Mouse (Mus musculus): ENCODE measurements around the gene Gdpd1. TPM values are rescaled to one million over a fixed set of nuclear protein-coding genes. Genes with fewer than 3 reads are reported as not detected.

The Gdpd1 gene
- polyA plus RNA-seq, 1 experiment from 2014 or later: 25.0 TPM

DNA sequence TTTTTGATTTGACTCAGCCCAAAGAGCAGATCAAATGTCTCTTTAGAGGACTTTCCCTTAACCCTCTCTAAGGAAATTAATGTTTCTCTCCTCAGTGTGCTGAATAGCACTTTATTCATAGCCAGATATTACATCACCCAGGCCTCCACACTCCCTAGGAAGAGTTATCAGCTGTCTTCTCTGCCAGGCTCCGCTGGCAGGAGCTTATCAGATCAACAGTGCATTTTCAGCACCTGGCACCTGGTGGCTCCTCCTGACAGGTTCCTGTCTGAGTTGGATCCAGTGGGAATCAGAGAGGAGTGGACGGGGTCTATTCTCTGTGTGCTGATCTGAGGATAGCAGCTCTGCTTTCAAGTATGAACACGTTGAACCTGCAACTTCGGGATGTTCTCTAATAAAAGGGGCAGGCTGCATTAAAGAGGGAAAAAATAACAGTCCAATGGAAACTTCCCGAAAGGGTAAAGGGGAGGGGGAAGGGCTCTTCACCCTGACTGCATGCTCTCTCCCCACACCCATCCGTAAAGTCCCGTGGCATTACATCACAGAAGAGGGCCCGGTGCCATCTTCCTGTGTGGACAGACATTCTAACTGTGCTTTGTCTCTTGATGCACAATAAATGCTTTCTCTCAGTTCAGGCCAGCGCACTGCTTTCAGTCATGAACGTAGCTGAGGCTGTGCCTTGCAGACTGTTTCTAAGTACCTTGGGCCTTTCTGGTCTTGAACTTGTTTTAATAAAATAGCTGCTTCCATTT, 71.6 kb downstream of the Gdpd1 start:
- no peaks in the 10 kb centered on the region for H3K9me3 ChIP-seq (ENCODE audit: control insufficient read depth, low read depth, low read length)
- H3K9ac ChIP-seq (replicated peaks; ENCODE audit: low read depth, low read length): no peak overlapping the region
- no peak for ATAC-seq (ENCODE audit: insufficient number of reproducible peaks, insufficient read depth, low FRiP score, low read depth)
- H3K4me1 ChIP-seq (ENCODE audit: control insufficient read depth, insufficient read depth, low read length): no peaks in the 10 kb centered on the region
- H3K4me3 ChIP-seq (ENCODE audit: low read depth, low read length): no peak overlapping the region
- H3K27ac ChIP-seq (ENCODE audit: low read length): no peak overlapping the region
- no peak overlapping the region for H3K4me2 ChIP-seq (replicated peaks; ENCODE audit: low read depth, low read length)
- no peaks in the 10 kb centered on the region for H3K36me3 ChIP-seq (ENCODE audit: control insufficient read depth, insufficient read depth, low read length)
- WGBS: 76% methylated on average over 10 of the region's 10 CpGs
- H3K27me3 ChIP-seq (ENCODE audit: control insufficient read depth, insufficient read depth, low read length): no peaks in the 10 kb centered on the region

DNA sequence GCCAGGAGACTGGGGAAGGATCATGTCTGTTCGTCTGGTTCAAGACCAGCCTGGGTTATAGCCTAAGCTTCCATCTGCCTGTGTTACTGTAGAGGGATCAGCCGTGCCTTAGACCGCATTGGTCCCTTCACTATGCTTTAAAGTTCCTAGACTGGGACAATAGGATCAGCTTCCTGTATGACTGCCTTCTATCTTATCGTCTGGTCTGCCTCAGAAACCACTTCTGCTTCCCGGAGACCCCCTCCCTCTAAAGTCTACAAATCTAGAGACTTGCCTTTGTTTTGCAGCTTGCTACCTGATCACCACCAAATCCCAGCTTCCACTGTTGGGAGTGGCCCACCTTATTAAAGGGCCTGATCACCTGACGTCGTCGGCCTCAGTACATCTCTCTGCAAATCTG, 72.6 kb downstream of the Gdpd1 start:
- H3K36me3 ChIP-seq (ENCODE audit: control insufficient read depth, insufficient read depth, low read length): no peaks in the 10 kb centered on the region
- H3K4me3 ChIP-seq (ENCODE audit: low read depth, low read length): no peak overlapping the region
- no peak for ATAC-seq (ENCODE audit: insufficient number of reproducible peaks, insufficient read depth, low FRiP score, low read depth)
- H3K27me3 ChIP-seq (ENCODE audit: control insufficient read depth, insufficient read depth, low read length): no peaks in the 10 kb centered on the region
- no peaks in the 10 kb centered on the region for H3K4me1 ChIP-seq (ENCODE audit: control insufficient read depth, insufficient read depth, low read length)
- 78% methylated on average over 8 of the region's 8 CpGs for WGBS
- H3K9ac ChIP-seq (replicated peaks; ENCODE audit: low read depth, low read length): no peak overlapping the region
- H3K9me3 ChIP-seq (ENCODE audit: control insufficient read depth, low read depth, low read length): no peaks in the 10 kb centered on the region
- no peak overlapping the region for H3K4me2 ChIP-seq (replicated peaks; ENCODE audit: low read depth, low read length)
- H3K27ac ChIP-seq (ENCODE audit: low read length): no peak overlapping the region

DNA sequence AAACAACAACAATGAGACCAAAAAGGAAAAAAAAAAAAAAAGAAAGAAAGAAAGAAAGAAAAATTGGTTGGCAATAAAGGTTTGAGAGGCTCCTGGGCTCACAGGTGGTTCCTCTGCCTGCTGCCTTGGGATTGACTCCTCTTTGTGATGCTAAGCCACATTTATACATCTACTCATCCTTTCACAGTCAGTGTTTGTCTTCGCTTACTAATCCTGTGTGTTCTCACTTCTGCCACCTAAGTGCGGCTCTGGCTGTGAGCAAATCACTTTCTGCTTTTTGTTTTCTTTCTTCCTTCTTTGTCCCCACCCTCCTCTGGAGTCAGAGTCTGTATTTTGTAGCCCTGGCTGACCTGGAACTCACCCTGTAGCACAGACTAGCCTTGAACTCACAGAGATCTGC, 77.6 kb downstream of the Gdpd1 start:
- no peak overlapping the region; the same call in 1 of the 2 replicates for H3K9ac ChIP-seq (replicated peaks; ENCODE audit: low read depth, low read length)
- H3K27me3 ChIP-seq (ENCODE audit: control insufficient read depth, insufficient read depth, low read length): no peaks in the 10 kb centered on the region
- H3K4me3 ChIP-seq (ENCODE audit: low read depth, low read length): no peak overlapping the region
- ATAC-seq (ENCODE audit: insufficient number of reproducible peaks, insufficient read depth, low FRiP score, low read depth): no peak
- no peak overlapping the region for H3K27ac ChIP-seq (ENCODE audit: low read length)
- no peaks in the 10 kb centered on the region for H3K36me3 ChIP-seq (ENCODE audit: control insufficient read depth, insufficient read depth, low read length)
- WGBS: 46% methylated on average over 2 of the region's 2 CpGs
- H3K4me1 ChIP-seq (ENCODE audit: control insufficient read depth, insufficient read depth, low read length): peaks cover 14% of the 10 kb centered on the region; the same call in 1 of the 2 replicates
- H3K9me3 ChIP-seq (ENCODE audit: control insufficient read depth, low read depth, low read length): no peaks in the 10 kb centered on the region
- H3K4me2 ChIP-seq (replicated peaks; ENCODE audit: low read depth, low read length): no peak overlapping the region

DNA sequence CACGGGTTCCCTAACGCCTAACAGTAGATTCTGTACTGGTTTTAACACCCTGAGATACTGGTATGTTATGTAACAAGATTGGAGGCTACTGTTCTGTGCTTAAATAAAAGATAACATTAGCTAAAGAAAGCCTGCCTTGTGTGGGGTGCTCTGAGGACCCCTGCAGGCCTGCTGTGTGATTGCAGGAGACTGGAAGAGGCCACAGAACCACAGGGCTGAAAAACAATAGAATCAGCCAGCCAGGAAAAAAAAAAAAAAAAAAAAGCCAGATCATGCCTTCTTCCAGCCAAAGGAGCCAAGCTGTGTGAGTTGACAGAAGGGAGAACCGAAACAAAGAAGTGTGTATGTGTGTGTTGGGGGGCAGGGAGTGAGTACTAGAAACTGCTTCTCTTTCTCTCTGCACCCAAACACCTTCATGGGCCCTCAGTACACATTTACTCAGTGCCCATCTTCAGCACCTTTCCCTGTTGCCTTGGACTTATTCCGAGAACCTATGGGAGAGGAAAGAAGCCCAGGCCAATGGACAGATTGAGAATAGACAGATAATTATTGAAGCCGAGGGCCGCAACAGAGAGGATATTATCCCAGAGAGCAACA, 78.1 kb downstream of the Gdpd1 start:
- Histone ChIP-seq H3K9ac (replicated peaks; ENCODE audit: low read depth, low read length) (no peak overlapping the region; the same call in 1 of the 2 replicates), H3K4me2 (replicated peaks; ENCODE audit: low read depth, low read length) (no peak overlapping the region), H3K27me3 (ENCODE audit: control insufficient read depth, insufficient read depth, low read length) (no peaks in the 10 kb centered on the region), H3K4me1 (ENCODE audit: control insufficient read depth, insufficient read depth, low read length) (peaks cover 14% of the 10 kb centered on the region; the same call in 1 of the 2 replicates), H3K4me3 (ENCODE audit: low read depth, low read length) (no peak overlapping the region), H3K9me3 (ENCODE audit: control insufficient read depth, low read depth, low read length) (no peaks in the 10 kb centered on the region), H3K36me3 (ENCODE audit: control insufficient read depth, insufficient read depth, low read length) (no peaks in the 10 kb centered on the region), H3K27ac (ENCODE audit: low read length) (no peak overlapping the region)
- WGBS: 43% methylated on average over 6 of the region's 6 CpGs
- ATAC-seq (ENCODE audit: insufficient number of reproducible peaks, insufficient read depth, low FRiP score, low read depth): no peak

DNA sequence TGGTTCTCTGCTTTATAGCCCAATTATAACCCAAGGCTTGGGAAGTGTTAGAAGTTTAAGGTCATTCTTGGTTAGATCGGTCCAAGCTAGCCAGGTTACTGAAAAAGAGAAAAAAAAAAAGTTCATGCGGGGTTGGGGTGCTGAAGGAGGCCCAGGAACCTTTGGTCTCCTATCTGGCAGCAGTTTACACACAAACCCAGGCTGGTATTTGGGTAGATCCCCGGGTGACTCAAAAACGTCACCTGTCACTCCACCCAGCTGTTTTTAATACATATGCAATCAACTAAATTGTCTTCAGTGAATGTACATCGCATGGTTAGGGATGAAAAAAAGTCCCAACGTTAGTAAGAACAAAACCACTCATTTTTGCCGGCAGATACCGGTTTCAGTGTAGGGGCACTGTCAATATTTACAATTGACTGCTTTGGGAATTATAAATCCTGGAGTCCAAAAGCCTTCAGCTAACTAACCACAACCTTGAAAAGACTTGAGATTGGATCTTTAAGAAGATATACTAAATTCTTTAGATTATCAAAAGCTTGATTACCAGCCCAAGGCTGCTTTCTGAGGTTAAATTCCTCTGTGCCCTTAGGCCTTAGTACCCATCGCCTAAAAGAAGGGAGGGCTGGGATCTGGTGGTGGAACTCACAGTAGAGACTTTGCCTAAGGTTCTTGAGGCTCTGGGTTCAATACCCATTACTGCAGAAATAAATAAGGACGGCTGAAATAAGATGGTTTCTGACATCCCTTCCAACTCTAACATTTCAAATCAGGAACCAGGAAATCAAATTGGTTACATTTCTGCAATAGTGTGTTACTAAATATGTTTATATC, 78.9 kb downstream of the Gdpd1 start:
- no peak overlapping the region for H3K9ac ChIP-seq (replicated peaks; ENCODE audit: low read depth, low read length)
- H3K9me3 ChIP-seq (ENCODE audit: control insufficient read depth, low read depth, low read length): no peaks in the 10 kb centered on the region
- H3K27ac ChIP-seq (ENCODE audit: low read length): no peak overlapping the region; the same call in 1 of the 2 replicates
- H3K36me3 ChIP-seq (ENCODE audit: control insufficient read depth, insufficient read depth, low read length): no peaks in the 10 kb centered on the region
- no peaks in the 10 kb centered on the region for H3K27me3 ChIP-seq (ENCODE audit: control insufficient read depth, insufficient read depth, low read length)
- no peak overlapping the region for H3K4me2 ChIP-seq (replicated peaks; ENCODE audit: low read depth, low read length)
- H3K4me3 ChIP-seq (ENCODE audit: low read depth, low read length): no peak overlapping the region
- H3K4me1 ChIP-seq (ENCODE audit: control insufficient read depth, insufficient read depth, low read length): peaks cover 14% of the 10 kb centered on the region; the same call in 1 of the 2 replicates
- WGBS: 37% methylated on average over 10 of the region's 10 CpGs
- no peak for ATAC-seq (ENCODE audit: insufficient number of reproducible peaks, insufficient read depth, low FRiP score, low read depth)

DNA sequence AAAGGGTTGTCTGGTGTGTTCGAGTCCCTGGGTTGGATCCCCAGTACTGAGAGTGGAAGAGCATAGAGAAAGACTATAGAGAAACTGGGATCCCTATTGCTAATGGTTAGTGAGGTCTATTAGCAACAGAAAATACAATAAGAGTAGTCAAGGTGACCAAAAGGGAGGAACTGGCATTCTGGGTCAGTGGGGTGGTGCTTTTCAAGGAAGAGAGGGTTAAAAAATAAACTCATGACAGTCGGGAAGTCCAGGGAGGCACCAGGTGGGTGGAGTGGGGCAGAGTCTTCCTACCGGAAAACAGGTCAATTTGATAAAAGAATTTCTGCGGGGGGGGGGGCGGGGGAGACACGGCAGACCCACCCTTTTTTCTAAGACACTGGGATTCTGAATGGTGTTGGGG, 79.5 kb downstream of the Gdpd1 start:
- Histone ChIP-seq H3K4me2 (replicated peaks; ENCODE audit: low read depth, low read length) (peak overlapping the region; percentile 89), H3K27ac (ENCODE audit: low read length) (peak overlapping the region; percentile 58; the same call in 1 of the 2 replicates), H3K4me1 (ENCODE audit: control insufficient read depth, insufficient read depth, low read length) (peaks cover 14% of the 10 kb centered on the region; the same call in 1 of the 2 replicates), H3K9me3 (ENCODE audit: control insufficient read depth, low read depth, low read length) (no peaks in the 10 kb centered on the region), H3K9ac (replicated peaks; ENCODE audit: low read depth, low read length) (no peak overlapping the region), H3K36me3 (ENCODE audit: control insufficient read depth, insufficient read depth, low read length) (no peaks in the 10 kb centered on the region), H3K27me3 (ENCODE audit: control insufficient read depth, insufficient read depth, low read length) (no peaks in the 10 kb centered on the region), H3K4me3 (ENCODE audit: low read depth, low read length) (peak overlapping the region; percentile 80)
- WGBS: 19% methylated on average over 6 of the region's 6 CpGs
- no peak for ATAC-seq (ENCODE audit: insufficient number of reproducible peaks, insufficient read depth, low FRiP score, low read depth)

DNA sequence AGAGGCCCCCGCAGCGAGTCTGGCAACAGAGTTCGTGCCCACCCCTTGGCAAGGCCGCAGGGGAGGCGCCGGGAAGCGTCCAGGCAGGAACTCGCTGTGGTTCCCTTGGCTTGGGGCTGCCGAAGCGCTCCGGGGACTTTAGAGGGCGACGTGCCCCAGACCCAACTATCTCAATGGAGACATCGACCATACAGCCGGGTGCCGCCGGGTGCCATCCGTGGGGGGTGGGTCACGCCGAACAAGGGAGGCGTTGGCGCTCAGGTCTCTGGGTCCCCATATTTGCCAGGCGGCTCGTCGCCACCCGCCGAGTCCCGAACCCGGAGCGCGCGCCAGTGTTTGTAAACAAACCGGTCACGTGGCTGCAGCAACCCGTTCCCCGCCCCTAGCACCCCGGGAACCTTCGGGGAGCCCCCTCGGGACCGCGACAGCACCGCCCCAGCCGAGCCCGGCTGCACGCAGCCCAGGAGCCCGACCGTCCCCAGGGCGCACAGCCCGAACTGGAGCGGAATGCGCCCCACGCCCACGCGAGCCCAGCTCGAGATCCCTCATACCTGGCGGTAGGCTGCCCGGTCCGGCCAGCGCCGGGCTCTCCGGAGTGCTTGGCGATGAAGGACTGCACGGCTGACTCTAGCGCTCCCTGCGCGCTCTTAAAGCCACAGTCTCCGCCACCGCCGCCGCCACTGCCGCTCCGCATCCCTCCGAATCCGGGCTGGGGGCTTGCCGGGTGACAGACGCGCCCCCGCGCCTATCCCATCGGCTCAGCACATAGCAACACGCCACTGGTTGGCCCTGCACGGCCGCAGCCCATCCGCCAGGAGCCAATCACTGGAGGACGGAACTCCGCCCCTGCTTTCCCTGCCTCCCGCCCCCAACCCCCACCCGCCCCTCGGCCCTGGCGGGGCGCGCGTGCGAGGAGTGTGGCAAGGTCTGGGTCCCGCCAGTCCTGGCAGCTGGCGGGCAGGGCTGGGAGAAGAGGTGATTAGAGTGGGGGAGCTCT, 80.5 kb downstream of the Gdpd1 start, which contains the start of gene Ypel2:
Ypel2 (minus strand) TSS at position 667 of the 997 bp plus-strand sequence.
- H3K9me3 ChIP-seq (ENCODE audit: control insufficient read depth, low read depth, low read length): no peaks in the 10 kb centered on the region
- under 1% methylated on average over 92 of the region's 96 CpGs for WGBS
- peak; percentile 98 for ATAC-seq (ENCODE audit: insufficient number of reproducible peaks, insufficient read depth, low FRiP score, low read depth)
- peaks cover 14% of the 10 kb centered on the region; the same call in 1 of the 2 replicates for H3K4me1 ChIP-seq (ENCODE audit: control insufficient read depth, insufficient read depth, low read length)
- H3K4me2 ChIP-seq (replicated peaks; ENCODE audit: low read depth, low read length): peak within 1 kb of the TSS; percentile 89
- H3K36me3 ChIP-seq (ENCODE audit: control insufficient read depth, insufficient read depth, low read length): no peaks in the 10 kb centered on the region
- peak within 1 kb of the TSS; percentile 80 for H3K4me3 ChIP-seq (ENCODE audit: low read depth, low read length)
- peak within 1 kb of the TSS; percentile 78 for H3K9ac ChIP-seq (replicated peaks; ENCODE audit: low read depth, low read length)
- no peaks in the 10 kb centered on the region for H3K27me3 ChIP-seq (ENCODE audit: control insufficient read depth, insufficient read depth, low read length)
- H3K27ac ChIP-seq (ENCODE audit: low read length): peak within 1 kb of the TSS; percentile 87
